Mouse (Mus musculus) neural tube, postnatal 0 days (tissue): Measurements from ENCODE around the gene H2al1a. TPM values are rescaled to one million over a fixed set of nuclear protein-coding genes. Genes with fewer than 3 reads are reported as not detected.

ENCODE experiments used
- polyA plus RNA-seq: library from polyadenylated mRNA; unstranded; fragments of >200 nt; fragmentation: Nextera tagmentation; extraction: Ambion mirVana; gene quantifications from 2 replicates; pipeline ENCODE4 v1.2.1, GENCODE M21; 2015

Gene H2al1a
- not detected in 2 replicates for polyA plus RNA-seq

DNA sequence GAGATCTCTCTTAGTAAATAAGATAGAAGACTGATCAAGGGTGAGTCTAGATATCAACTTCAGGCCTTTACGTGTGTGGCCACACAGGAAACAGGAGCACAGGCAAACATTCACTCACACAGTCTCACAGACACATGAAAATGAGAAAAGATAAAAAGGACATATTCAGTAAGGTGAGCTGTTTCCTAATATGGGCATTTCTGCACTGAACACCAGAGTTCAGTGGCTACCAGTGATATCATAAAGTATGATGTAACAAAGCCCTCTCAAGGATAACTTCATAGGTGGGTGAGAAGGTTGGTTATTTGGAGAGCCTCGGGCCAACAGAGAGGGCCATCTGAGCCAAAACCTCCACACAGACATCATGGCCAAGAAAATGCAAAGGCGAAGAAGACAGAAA is at the start of gene H2al1a:
Gene H2al1a (plus strand): TSS at position 301 of the 400 bp plus-strand sequence.

DNA sequence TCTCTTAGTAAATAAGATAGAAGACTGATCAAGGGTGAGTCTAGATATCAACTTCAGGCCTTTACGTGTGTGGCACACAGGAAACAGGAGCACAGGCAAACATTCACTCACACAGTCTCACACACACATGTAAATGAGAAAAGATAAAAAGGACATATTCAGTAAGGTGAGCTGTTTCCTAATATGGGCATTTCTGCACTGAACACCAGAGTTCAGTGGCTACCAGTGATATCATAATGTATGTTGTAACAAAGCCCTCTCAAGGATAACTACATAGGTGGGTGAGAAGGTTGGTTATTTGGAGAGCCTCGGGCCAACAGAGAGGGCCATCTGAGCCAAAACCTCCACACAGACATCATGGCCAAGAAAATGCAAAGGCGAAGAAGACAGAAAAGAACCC is 3.1 kb downstream of the H2al1a start, which contains the start of gene H2al1b:
Gene H2al1b (plus strand): TSS at position 301 of the 400 bp plus-strand sequence.

DNA sequence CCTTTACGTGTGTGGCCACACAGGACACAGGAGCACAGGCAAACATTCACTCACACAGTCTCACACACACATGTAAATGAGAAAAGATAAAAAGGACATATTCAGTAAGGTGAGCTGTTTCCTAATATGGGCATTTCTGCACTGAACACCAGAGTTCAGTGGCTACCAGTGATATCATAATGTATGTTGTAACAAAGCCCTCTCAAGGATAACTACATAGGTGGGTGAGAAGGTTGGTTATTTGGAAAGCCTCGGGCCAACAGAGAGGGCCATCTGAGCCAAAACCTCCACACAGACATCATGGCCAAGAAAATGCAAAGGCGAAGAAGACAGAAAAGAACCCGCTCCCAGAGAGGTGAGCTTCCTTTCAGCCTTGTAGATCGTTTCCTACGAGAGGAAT is 6.3 kb downstream of the H2al1a start, which contains the start of gene H2al1c:
Gene H2al1c (plus strand): TSS at position 301 of the 400 bp plus-strand sequence.

GRCm38 (mm10) chrX:11308524-11308923 is 9.5 kb downstream of the H2al1a start, which contains the start of gene H2al1d:
H2al1d (plus strand) TSS chrX:11308824.

GRCm38 (mm10) chrX:11311634-11312033 is 12.6 kb downstream of the H2al1a start, which contains the start of gene H2al1e:
H2al1e (plus strand) TSS chrX:11311934.

GRCm38 (mm10) chrX:11314858-11315257 is 15.8 kb downstream of the H2al1a start, which contains the start of gene H2al1f:
H2al1f (plus strand) TSS chrX:11315158.

DNA sequence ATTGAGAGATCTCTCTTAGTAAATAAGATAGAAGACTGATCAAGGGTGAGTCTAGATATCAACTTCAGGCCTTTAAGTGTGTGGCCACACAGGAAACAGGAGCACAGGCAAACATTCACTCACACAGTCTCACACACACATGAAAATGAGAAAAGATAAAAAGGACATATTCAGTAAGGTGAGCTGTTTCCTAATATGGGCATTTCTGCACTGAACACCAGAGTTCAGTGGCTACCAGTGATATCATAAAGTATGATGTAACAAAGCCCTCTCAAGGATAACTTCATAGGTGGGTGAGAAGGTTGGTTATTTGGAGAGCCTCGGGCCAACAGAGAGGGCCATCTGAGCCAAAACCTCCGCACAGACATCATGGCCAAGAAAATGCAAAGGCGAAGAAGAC is 18.9 kb downstream of the H2al1a start, which contains the start of gene H2al1g:
Gene H2al1g (plus strand): TSS at position 301 of the 400 bp plus-strand sequence.

GRCm38 (mm10) chrX:11321192-11321591 is 22.1 kb downstream of the H2al1a start, which contains the start of gene H2al1h:
H2al1h (plus strand) TSS chrX:11321492.

DNA sequence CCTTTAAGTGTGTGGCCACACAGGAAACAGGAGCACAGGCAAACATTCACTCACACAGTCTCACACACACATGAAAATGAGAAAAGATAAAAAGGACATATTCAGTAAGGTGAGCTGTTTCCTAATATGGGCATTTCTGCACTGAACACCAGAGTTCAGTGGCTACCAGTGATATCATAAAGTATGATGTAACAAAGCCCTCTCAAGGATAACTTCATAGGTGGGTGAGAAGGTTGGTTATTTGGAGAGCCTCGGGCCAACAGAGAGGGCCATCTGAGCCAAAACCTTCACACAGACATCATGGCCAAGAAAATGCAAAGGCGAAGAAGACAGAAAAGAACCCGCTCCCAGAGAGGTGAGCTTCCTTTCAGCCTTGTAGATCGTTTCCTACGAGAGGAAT is 25.3 kb downstream of the H2al1a start, which contains the start of gene H2al1i:
Gene H2al1i (plus strand): TSS at position 301 of the 400 bp plus-strand sequence.

DNA sequence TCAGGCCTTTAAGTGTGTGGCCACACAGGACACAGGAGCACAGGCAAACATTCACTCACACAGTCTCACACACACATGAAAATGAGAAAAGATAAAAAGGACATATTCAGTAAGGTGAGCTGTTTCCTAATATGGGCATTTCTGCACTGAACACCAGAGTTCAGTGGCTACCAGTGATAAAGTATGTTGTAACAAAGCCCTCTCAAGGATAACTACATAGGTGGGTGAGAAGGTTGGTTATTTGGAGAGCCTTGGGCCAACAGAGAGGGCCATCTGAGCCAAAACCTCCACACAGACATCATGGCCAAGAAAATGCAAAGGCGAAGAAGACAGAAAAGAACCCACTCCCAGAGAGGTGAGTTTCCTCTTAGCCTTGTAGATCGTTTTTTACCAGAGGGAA is 28.5 kb downstream of the H2al1a start, which contains the start of gene H2al1j:
Gene H2al1j (plus strand): TSS at position 301 of the 400 bp plus-strand sequence.

Other genes starting within 250 kb of the H2al1a start
- not detected in 2 replicates for gene H2al1b, start 3.2 kb downstream of the H2al1a start, polyA plus RNA-seq
- not detected in 2 replicates for gene H2al1c, start 6.4 kb downstream of the H2al1a start, polyA plus RNA-seq
- not detected in 2 replicates for gene H2al1d, start 9.6 kb downstream of the H2al1a start, polyA plus RNA-seq
- not detected in 2 replicates for gene H2al1e, start 12.7 kb downstream of the H2al1a start, polyA plus RNA-seq
- gene H2al1f, start 15.9 kb downstream of the H2al1a start, polyA plus RNA-seq: not detected in 2 replicates
- gene H2al1g, start 19.0 kb downstream of the H2al1a start, polyA plus RNA-seq: not detected in 2 replicates
- not detected in 2 replicates for gene H2al1h, start 22.2 kb downstream of the H2al1a start, polyA plus RNA-seq
- gene H2al1i, start 25.4 kb downstream of the H2al1a start, polyA plus RNA-seq: not detected in 2 replicates
- not detected in 2 replicates for gene H2al1j, start 28.6 kb downstream of the H2al1a start, polyA plus RNA-seq